Mouse (Mus musculus): Measurements from ENCODE around the gene Slc2a2.

GRCm38 (mm10) chr3:28694811-28695210 is 2.9 kb upstream of the Slc2a2 start:
- no peak for TF ChIP-seq CTCF (IDR thresholded peaks at IDR 0.05; ENCODE audit: insufficient read depth, low read length)
- TF ChIP-seq POLR2A (IDR thresholded peaks at IDR 0.05; ENCODE audit: borderline replicate concordance, extremely low read depth, low read depth, low read length): no peak
